Mouse (Mus musculus): ENCODE measurements at regions not wholly inside any gene's neighbourhood (a gene's known extent, or its start where the extent isn't known, plus 50 kb on each side); places are given as distances from the start of the nearest gene placed in this dataset.

DNA sequence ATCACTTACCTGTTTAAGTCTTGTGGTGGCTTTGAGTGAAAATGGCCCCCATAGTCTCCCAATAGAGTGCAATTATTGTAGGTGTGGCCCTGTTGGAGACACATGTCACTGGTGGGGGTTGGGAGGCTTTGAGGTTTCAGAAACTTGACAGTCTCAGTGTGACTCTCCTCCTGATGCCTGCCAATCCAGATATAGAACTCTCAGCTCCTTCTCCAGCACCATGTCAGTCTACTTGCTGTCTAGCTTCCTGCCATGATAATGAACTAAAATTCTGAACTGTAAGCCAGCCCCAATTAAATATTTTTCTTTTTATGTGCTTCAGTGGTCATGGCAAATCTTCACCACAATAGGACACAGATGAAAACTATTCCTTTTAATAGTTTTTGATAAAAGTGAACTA lies 208.1 kb downstream of the Etv1 start:
- H3K4me1 ChIP-seq (ENCODE audit: control insufficient read depth in 1 of 2, insufficient read depth in 2 of 2) = no peaks in the 10 kb centered on the region
- no peak overlapping the region for H3K4me3 ChIP-seq (replicated peaks in 1 of 3; ENCODE audit: low read depth in 2 of 3, low read length in 2 of 3, poor library complexity in 1 of 3)
- dilution Hi-C loops (cut with MboI; ENCODE audit: extremely low pct_ligation_motif_present, extremely low pct_unique_long_range_greater_than_20kb, low sequenced_read_pairs) = no loop called here
- H3K9me3 ChIP-seq (replicated peaks; ENCODE audit: low read length) = no peaks in the 10 kb centered on the region
- no peaks in the 10 kb centered on the region for H3K27me3 ChIP-seq (replicated peaks)
- DNase-seq (ENCODE audit: extremely low read depth) = no peak
- TF ChIP-seq ZKSCAN1 (IDR thresholded peaks at IDR 0.05; ENCODE audit: borderline replicate concordance, low read depth, low read length) (no peak), MXI1 (IDR thresholded peaks at IDR 0.05; ENCODE audit: low read depth, low read length) (no peak), ETS1 (conservative IDR thresholded peaks at IDR 0.05; ENCODE audit: low read depth, low read length) (no peak), UBTF (IDR thresholded peaks at IDR 0.05; ENCODE audit: low read depth, low read length) (no peak), USF2 (conservative IDR thresholded peaks at IDR 0.05; ENCODE audit: low read depth, low read length) (no peak), TCF12 (IDR thresholded peaks at IDR 0.05; ENCODE audit: low read depth, low read length) (no peak)
- no peak overlapping the region for H3K27ac ChIP-seq (ENCODE audit: insufficient read depth, low read depth)
- H3K79me2 ChIP-seq (replicated peaks; ENCODE audit: control insufficient read depth, extremely low read depth, insufficient read depth, poor library complexity, severe bottlenecking) = no peaks in the 10 kb centered on the region
- in situ Hi-C loops (cut with MboI; ENCODE audit: low pct_ligation_motif_present, low pct_unique_long_range_greater_than_20kb, low sequenced_read_pairs) = no loop called here
- no peaks in the 10 kb centered on the region for H3K36me3 ChIP-seq (replicated peaks in 1 of 2; ENCODE audit: control insufficient read depth in 1 of 2, insufficient read depth in 1 of 2, low read length in 1 of 2)
- no peak overlapping the region for H3K4me2 ChIP-seq (ENCODE audit: insufficient read depth, low read depth, poor library complexity, severe bottlenecking)
- no peak overlapping the region for H3K9ac ChIP-seq (ENCODE audit: insufficient read depth, low read depth)

DNA sequence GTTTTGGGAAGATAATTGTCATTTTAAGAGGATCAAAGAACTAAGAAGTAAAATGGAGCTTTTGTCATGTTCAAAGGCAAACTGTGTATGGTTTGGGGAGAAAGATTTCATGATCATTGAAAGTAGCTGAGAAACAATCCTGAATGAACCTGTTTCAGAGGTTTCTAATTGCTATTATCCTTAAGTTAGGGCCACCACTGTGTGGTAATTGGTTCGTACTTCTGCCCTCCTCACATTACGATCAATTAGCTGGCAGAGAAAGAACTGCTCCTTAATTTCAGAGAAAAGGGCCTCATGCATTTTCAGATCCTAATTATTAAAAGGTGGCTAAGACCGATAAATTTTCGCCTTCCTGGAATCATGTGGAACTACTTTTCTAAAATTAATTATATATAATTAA lies 208.6 kb downstream of the Etv1 start:
- H3K79me2 ChIP-seq (replicated peaks; ENCODE audit: control insufficient read depth, extremely low read depth, insufficient read depth, poor library complexity, severe bottlenecking) = no peaks in the 10 kb centered on the region
- no peak overlapping the region for H3K4me3 ChIP-seq (replicated peaks in 1 of 3; ENCODE audit: low read depth in 2 of 3, low read length in 2 of 3, poor library complexity in 1 of 3)
- no peak for DNase-seq (ENCODE audit: extremely low read depth)
- H3K36me3 ChIP-seq (replicated peaks in 1 of 2; ENCODE audit: control insufficient read depth in 1 of 2, insufficient read depth in 1 of 2, low read length in 1 of 2) = no peaks in the 10 kb centered on the region
- in situ Hi-C loops (cut with MboI; ENCODE audit: low pct_ligation_motif_present, low pct_unique_long_range_greater_than_20kb, low sequenced_read_pairs) = no loop called here
- no peak overlapping the region for H3K27ac ChIP-seq (ENCODE audit: insufficient read depth, low read depth)
- H3K27me3 ChIP-seq (replicated peaks) = no peaks in the 10 kb centered on the region
- no peaks in the 10 kb centered on the region for H3K9me3 ChIP-seq (replicated peaks; ENCODE audit: low read length)
- no peak overlapping the region for H3K4me2 ChIP-seq (ENCODE audit: insufficient read depth, low read depth, poor library complexity, severe bottlenecking)
- H3K4me1 ChIP-seq (ENCODE audit: control insufficient read depth in 1 of 2, insufficient read depth in 2 of 2) = no peaks in the 10 kb centered on the region
- TF ChIP-seq E2F4 (IDR thresholded peaks at IDR 0.05; ENCODE audit: insufficient replicate concordance, low read depth, low read length) = no peak
- TF ChIP-seq POLR2AphosphoS2 (IDR thresholded peaks at IDR 0.05; ENCODE audit: low read depth, low read length) = no peak
- no peak for TF ChIP-seq NRF1 (IDR thresholded peaks at IDR 0.05; ENCODE audit: low read depth, low read length)
- no peak for TF ChIP-seq SMC3 (IDR thresholded peaks at IDR 0.05; ENCODE audit: low read depth, low read length)
- no peak for TF ChIP-seq MXI1 (IDR thresholded peaks at IDR 0.05; ENCODE audit: low read depth, low read length)
- no peak for TF ChIP-seq RCOR1 (conservative IDR thresholded peaks at IDR 0.05; ENCODE audit: low read depth, low read length)
- TF ChIP-seq JUND (conservative IDR thresholded peaks at IDR 0.05; ENCODE audit: low read depth, low read length) = no peak
- TF ChIP-seq SIN3A (IDR thresholded peaks at IDR 0.05; ENCODE audit: low read length) = no peak
- TF ChIP-seq TCF12 (IDR thresholded peaks at IDR 0.05; ENCODE audit: low read depth, low read length) = no peak
- no peak for TF ChIP-seq EP300 (IDR thresholded peaks at IDR 0.05; ENCODE audit: low read length)
- TF ChIP-seq NELFE (IDR thresholded peaks at IDR 0.05; ENCODE audit: low read depth, low read length) = no peak
- H3K9ac ChIP-seq (ENCODE audit: insufficient read depth, low read depth) = no peak overlapping the region
- dilution Hi-C loops (cut with MboI; ENCODE audit: extremely low pct_ligation_motif_present, extremely low pct_unique_long_range_greater_than_20kb, low sequenced_read_pairs) = no loop called here
